Mouse (Mus musculus): ENCODE measurements around the gene Sun1. TPM values are rescaled to one million over a fixed set of nuclear protein-coding genes. Genes with fewer than 3 reads are reported as not detected.

The Sun1 gene
- polyA plus RNA-seq (2012; rRNA removed), result 23.8 and 24.7 TPM in 2 replicates

DNA sequence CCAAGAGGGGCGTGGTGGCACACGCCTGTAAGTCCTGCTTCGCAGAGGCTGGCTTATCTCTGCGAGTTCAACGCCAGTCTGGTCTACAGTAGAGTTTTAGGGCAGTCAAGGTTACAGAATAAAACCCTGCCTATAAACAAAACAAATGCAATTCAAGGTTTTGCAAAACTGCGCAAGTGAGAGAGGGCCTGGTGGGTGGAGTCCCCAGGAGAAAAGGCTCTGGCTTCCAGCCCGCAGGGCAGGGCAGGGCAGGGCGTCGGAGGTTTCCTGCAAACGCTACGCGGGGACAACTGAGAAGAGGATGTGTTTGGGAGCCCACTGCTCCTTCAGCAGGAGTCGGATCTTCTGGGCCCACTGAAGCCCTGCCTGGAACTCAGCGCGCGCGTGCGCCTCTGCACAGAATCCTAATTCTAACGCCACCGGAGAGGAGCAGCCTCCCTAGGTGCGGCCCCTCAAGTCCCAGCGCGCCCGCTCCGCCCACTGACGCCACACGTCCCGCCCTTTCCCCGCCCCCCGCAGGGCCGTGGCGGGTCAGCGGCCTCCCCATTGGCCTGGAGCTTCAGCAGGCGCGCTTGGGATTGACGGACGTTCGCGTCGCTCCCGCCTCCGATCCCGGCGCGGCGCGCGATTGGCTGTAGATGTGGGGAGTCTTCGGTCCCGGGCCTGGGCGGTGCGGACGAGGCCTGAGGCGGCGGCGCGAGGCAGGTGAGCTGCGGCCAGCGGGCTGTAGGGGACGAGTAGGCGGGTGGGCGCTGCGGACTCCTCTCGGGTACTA is at the start of gene Sun1:
Gene Sun1, plus strand, starts transcription at position 643 of the 775 bp plus-strand sequence.
- TF ChIP-seq POLR2A (IDR thresholded peaks at IDR 0.05; ENCODE audit: low read depth, low read length) (peak; percentile 37), CTCF (IDR thresholded peaks at IDR 0.05; ENCODE audit: extremely low read depth, insufficient read depth, insufficient read length, insufficient replicate concordance) (no peak)
- peaks cover 21% of the 10 kb centered on the region; the same call in 1 of the 2 replicates for H3K4me1 ChIP-seq (ENCODE audit: control insufficient read depth, insufficient read depth, insufficient read length)
- H3K27me3 ChIP-seq (ENCODE audit: control insufficient read depth, insufficient read depth, low read length), result no peaks in the 10 kb centered on the region
- WGBS, result under 1% methylated on average over 64 of the region's 64 CpGs
- peak within 1 kb of the TSS; percentile 86 for H3K27ac ChIP-seq (ENCODE audit: insufficient read depth, low read length)
- H3K36me3 ChIP-seq (ENCODE audit: control insufficient read depth, insufficient read depth, low read length), result 0 out of 2 replicates have a peak, but pooled peaks cover 1% of the 10 kb centered on the region
- peak; percentile 92 to 97 for DNase-seq (ENCODE audit: low read depth in 1 of 2, low spot score in 2 of 2)
- peak within 1 kb of the TSS; percentile 80 for H3K4me3 ChIP-seq (ENCODE audit: extremely low read depth, insufficient read depth, insufficient read length)

DNA sequence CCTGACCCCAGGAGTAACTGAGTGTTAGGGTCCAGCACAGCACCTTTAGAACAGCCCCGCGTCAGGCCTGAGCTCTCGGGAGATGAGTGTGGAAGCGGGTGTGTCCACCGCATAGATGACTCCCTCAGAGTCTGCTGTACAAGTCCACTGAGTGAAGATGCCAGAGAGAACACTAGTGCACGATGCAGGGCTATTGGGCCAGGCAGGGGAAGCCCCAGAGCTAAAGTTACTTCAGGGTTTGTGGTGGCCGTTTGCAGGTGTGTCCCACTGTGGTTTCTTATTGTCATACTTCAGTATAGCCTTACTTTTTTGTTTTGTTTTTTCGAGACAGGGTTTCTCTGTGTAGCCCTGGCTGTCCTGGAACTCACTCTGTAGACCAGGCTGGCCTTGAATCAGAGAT is 39.5 kb upstream of the Sun1 start:
- no peaks in the 10 kb centered on the region for H3K27me3 ChIP-seq (ENCODE audit: control insufficient read depth, insufficient read depth, low read length)
- H3K36me3 ChIP-seq (ENCODE audit: control insufficient read depth, insufficient read depth, low read length), result peaks cover 2% of the 10 kb centered on the region
- peak overlapping the region; percentile 36 for H3K27ac ChIP-seq (ENCODE audit: insufficient read depth, low read length)
- no peak for DNase-seq (ENCODE audit: low read depth in 1 of 2, low spot score in 2 of 2)
- no peak for TF ChIP-seq POLR2A (IDR thresholded peaks at IDR 0.05; ENCODE audit: low read depth, low read length)
- no peak for TF ChIP-seq CTCF (IDR thresholded peaks at IDR 0.05; ENCODE audit: extremely low read depth, insufficient read depth, insufficient read length, insufficient replicate concordance)
- WGBS, result 25% methylated on average over 8 of the region's 8 CpGs
- H3K4me3 ChIP-seq (ENCODE audit: extremely low read depth, insufficient read depth, insufficient read length), result no peak overlapping the region
- peaks cover 13% of the 10 kb centered on the region; the same call in 1 of the 2 replicates for H3K4me1 ChIP-seq (ENCODE audit: control insufficient read depth, insufficient read depth, insufficient read length)

GRCm38 (mm10) chr5:139161632-139162031 is 38.8 kb upstream of the Sun1 start:
- no peak for DNase-seq (ENCODE audit: low read depth in 1 of 2, low spot score in 2 of 2)

DNA sequence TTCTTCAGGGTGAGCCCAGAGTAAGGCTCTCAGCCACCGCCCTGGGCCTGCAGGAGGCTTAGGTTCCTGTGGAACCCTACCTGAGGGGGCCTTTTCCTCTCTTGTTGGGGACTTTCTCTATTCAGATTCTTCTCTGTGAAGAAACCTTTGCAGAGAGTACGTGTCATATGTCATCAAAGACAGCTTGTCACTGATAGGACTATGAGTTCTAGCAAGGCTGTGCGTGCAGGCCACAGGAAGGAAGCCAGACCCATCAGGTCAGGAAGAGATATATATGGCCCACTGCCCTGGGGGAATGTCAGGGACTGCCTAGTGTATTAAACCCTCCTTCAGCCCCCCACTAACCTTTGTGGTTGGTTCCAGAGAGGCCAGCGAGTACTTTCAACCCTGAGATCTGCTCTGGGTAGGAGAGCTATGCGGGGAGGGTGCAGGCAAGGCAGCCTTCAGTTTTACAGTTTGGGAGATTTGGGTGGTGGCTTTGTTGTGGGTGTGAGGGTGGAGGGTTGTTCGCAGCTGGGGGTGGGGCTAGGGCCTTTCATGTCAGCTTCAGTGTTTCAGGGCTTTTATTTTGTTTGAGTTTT is 33.6 kb upstream of the Sun1 start:
- Histone ChIP-seq H3K36me3 (ENCODE audit: control insufficient read depth, insufficient read depth, low read length) (peaks cover 8% of the 10 kb centered on the region), H3K4me1 (ENCODE audit: control insufficient read depth, insufficient read depth, insufficient read length) (peaks cover 11% of the 10 kb centered on the region; the same call in 1 of the 2 replicates), H3K4me3 (ENCODE audit: extremely low read depth, insufficient read depth, insufficient read length) (peak overlapping the region; percentile 10; the same call in 1 of the 2 replicates), H3K27me3 (ENCODE audit: control insufficient read depth, insufficient read depth, low read length) (no peaks in the 10 kb centered on the region), H3K27ac (ENCODE audit: insufficient read depth, low read length) (peak overlapping the region; percentile 86)
- TF ChIP-seq POLR2A (IDR thresholded peaks at IDR 0.05; ENCODE audit: low read depth, low read length) (no peak), CTCF (IDR thresholded peaks at IDR 0.05; ENCODE audit: extremely low read depth, insufficient read depth, insufficient read length, insufficient replicate concordance) (no peak)
- DNase-seq (ENCODE audit: low read depth in 1 of 2, low spot score in 2 of 2), result peak; percentile 25 to 43
- WGBS, result 11% methylated on average over 6 of the region's 6 CpGs

More at GRCm38 (mm10) chr5:139161632-139162031, 38.8 kb upstream of the Sun1 start:
- 16% methylated on average over 10 of the region's 10 CpGs for WGBS
- Histone ChIP-seq H3K36me3 (ENCODE audit: control insufficient read depth, insufficient read depth, low read length) (peaks cover 2% of the 10 kb centered on the region), H3K27me3 (ENCODE audit: control insufficient read depth, insufficient read depth, low read length) (no peaks in the 10 kb centered on the region), H3K4me3 (ENCODE audit: extremely low read depth, insufficient read depth, insufficient read length) (no peak overlapping the region), H3K4me1 (ENCODE audit: control insufficient read depth, insufficient read depth, insufficient read length) (peaks cover 19% of the 10 kb centered on the region; the same call in 1 of the 2 replicates), H3K27ac (ENCODE audit: insufficient read depth, low read length) (peak overlapping the region; percentile 37)
- TF ChIP-seq POLR2A (IDR thresholded peaks at IDR 0.05; ENCODE audit: low read depth, low read length) (no peak), CTCF (IDR thresholded peaks at IDR 0.05; ENCODE audit: extremely low read depth, insufficient read depth, insufficient read length, insufficient replicate concordance) (no peak)

- 21% methylated on average over 1 of the region's 1 CpGs for WGBS
- Histone ChIP-seq H3K4me1 (ENCODE audit: control insufficient read depth, insufficient read depth, insufficient read length) (peaks cover 10% of the 10 kb centered on the region; the same call in 1 of the 2 replicates), H3K4me3 (ENCODE audit: extremely low read depth, insufficient read depth, insufficient read length) (no peak overlapping the region), H3K27ac (ENCODE audit: insufficient read depth, low read length) (peak overlapping the region; percentile 86), H3K36me3 (ENCODE audit: control insufficient read depth, insufficient read depth, low read length) (peaks cover 8% of the 10 kb centered on the region), H3K27me3 (ENCODE audit: control insufficient read depth, insufficient read depth, low read length) (no peaks in the 10 kb centered on the region)
- no peak for TF ChIP-seq POLR2A (IDR thresholded peaks at IDR 0.05; ENCODE audit: low read depth, low read length)
- TF ChIP-seq CTCF (IDR thresholded peaks at IDR 0.05; ENCODE audit: extremely low read depth, insufficient read depth, insufficient read length, insufficient replicate concordance), result no peak
- no peak for DNase-seq (ENCODE audit: low read depth in 1 of 2, low spot score in 2 of 2)
Measured at GRCm38 (mm10) chr5:139167548-139167947, 32.9 kb upstream of the Sun1 start.

DNA sequence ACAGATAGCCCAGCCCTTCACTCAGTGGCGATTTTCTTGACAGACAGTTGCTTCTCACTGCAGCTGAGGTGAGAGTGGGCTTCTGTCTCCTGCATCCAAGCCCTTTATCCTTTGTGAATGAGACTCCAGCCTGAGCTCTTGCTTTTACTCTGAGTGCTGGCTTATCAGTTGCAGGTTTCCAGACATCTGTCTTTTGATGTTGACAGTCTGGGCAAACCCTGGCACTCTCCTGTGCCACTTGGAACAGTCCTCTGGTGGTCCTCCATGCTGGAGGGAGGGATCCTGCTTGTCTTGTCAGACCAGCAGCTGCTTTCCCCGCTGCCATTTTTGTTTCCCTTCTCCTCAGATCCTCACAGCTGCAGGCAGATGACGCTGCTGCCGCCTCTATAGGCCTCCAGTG is 28.5 kb upstream of the Sun1 start:
- WGBS, result 91% methylated on average over 4 of the region's 4 CpGs
- DNase-seq (ENCODE audit: low read depth in 1 of 2, low spot score in 2 of 2), result no peak
- no peak for TF ChIP-seq CTCF (IDR thresholded peaks at IDR 0.05; ENCODE audit: extremely low read depth, insufficient read depth, insufficient read length, insufficient replicate concordance)
- TF ChIP-seq POLR2A (IDR thresholded peaks at IDR 0.05; ENCODE audit: low read depth, low read length), result no peak
- Histone ChIP-seq H3K36me3 (ENCODE audit: control insufficient read depth, insufficient read depth, low read length) (peaks cover 9% of the 10 kb centered on the region; the same call in 1 of the 2 replicates), H3K27me3 (ENCODE audit: control insufficient read depth, insufficient read depth, low read length) (no peaks in the 10 kb centered on the region), H3K27ac (ENCODE audit: insufficient read depth, low read length) (no peak overlapping the region), H3K4me3 (ENCODE audit: extremely low read depth, insufficient read depth, insufficient read length) (no peak overlapping the region), H3K4me1 (ENCODE audit: control insufficient read depth, insufficient read depth, insufficient read length) (peaks cover 5% of the 10 kb centered on the region; the same call in 1 of the 2 replicates)
